Mouse (Mus musculus): Measurements from ENCODE around the gene Pnpla7.

The Pnpla7 gene

DNA sequence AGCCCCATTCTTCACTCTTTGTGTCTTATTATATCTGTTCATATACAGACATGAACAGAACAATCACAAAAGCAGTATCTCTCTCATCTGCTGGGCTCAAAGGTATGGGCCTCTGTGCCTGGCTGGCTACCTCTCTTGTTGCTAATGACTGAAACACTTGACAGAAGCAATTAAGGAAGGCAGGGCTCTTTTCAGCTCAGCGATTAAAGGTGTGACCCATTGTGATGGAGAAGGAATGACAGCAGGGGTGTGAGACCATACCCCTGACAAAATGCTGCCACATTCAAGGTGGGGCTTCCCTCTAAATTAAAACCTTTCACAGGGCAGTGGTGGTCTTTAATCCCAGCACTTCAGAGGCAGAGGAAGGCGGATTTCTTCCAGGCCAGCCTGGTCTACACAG is 11.9 kb downstream of the Pnpla7 start:
- no peak for DNase-seq (ENCODE audit: low read depth, low spot score)

DNA sequence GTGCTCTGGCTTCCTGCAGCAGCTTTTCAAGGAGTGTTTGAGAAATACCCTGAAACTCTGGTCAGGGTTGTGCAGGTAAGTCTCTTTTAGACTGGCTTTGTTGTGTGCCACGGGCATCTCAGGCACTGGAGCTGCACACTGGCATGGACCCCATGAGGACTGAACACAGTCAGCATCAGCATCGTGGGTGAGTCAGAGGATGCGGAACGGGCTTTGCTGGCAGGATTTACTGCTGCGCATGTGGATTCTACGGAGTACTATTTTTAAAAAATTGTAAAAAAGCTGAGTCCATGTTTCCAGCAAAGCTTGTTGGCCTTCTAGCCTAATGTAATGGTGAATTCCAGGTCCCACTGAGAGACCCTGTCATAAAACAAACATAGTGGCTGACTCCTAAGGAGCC is 19.5 kb downstream of the Pnpla7 start:
- no peak for DNase-seq (ENCODE audit: low read depth, low spot score)

DNA sequence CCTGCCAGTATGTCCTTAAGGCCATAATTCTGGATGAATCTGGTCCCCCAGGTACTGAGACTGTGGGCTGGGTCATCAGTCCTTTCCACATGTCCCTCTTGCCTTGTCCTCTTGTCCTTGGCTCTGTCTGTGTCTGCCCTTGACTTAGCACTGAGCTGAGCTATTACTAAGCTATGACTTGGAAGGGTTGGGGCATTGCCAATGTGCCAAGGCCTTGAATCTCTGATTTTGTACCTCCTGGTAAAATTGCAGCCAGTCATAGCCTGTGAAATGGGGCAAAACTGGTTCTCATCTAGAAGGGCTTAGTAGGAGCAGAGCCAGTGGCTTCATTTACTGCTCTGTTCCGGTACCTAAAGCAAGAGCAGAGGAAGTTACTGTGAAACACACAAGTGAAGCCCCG is 20.6 kb downstream of the Pnpla7 start:
- DNase-seq (ENCODE audit: low read depth, low spot score): no peak

DNA sequence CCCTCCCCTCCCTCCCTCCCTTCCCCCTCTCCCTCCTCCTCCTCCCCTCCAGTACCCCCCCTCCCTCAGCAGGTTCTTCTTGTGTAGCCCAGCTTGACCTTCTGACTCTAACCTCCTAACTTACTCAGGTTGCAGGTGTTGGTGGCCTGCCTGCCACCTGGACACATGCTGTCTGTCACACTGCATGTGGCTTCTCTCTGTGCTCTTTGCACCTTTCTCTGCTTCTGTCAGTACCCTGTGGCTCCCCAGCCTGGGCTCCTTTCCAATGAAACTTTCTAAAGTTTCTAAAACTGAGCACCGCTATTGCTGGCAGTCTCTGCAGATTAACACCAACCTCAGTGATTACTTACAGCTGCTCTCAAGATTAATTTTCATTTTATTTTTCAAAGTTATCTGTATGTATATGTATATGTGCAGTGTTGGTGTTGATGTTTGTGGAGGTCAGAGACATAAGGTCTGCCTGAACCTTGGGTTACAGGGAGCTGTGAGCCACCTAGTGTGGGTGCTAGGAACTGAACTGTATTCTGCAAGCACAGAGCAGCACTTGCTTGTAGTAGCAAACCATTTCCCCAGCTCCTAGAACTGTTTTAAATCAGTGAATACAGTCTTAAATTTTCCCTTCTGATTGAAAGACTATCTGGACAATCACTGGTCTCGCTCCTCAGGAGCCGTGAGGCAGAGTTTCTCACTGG is 24.9 kb downstream of the Pnpla7 start:
- no peak for DNase-seq (ENCODE audit: low read depth, low spot score)

DNA sequence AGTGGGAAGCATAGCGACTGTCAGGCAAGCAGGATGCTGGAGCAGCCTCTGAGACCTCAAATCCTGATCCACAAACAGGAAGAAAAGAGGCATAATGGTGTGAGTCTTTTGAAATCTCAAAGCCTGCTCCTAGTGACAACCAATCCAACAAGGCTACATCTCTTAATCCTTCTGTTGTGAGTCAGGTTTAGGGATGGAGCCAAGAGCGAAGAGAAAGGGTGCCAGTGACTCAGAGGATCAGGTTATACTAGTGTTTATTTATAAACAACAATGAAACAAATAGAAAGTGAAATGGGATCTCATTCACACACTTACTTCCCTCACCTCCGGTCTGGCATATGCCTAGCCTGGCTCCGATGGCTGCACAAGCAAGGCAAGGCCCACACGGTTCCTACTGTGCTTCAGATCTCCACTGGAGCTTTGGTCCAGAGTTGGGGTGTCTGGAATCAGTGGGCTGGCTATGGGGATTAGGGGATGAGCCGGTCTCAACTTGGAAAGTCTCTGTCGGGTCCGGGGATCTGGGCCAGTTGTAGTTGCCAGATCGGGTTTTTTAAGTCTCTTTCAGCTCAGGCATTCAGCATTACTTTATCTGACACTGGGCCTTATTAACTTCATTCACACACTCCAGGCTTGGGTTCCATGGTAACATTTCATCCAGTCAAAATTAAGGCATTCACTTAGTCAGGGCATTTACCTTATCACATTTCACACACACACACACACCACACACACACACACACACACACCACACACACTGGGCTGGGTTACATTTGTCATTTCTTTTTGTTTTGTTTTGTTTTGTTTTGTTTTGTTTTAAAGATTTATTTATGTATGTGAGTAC is 28.3 kb downstream of the Pnpla7 start:
- no peak for DNase-seq (ENCODE audit: low read depth, low spot score)

- no peak for DNase-seq (ENCODE audit: low read depth, low spot score)
Observed at GRCm38 (mm10) chr2:25006767-25007166, 30.9 kb downstream of the Pnpla7 start.

GRCm38 (mm10) chr2:25008250-25008649 is 32.4 kb downstream of the Pnpla7 start:
- DNase-seq (ENCODE audit: low read depth, low spot score): peak; percentile 57

DNA sequence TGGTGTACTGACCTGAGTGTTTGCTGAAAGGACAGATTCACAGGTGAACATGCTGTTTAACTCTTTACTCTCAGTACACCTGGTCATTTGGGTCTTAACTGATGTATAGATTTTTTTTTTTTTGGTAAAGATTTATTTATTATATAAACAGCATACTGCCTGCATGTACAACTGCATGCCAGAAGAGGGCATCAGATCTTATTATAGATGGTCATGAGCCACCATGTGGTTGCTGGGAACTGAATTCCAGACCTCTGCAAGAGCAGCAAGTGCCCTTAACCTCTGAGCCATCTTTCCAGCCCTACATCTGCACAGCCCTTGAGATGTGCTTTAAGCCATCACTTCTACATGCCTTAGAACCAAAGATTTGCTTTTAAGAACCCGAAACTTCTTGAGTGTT is 46.8 kb downstream of the Pnpla7 start:
- DNase-seq (ENCODE audit: low read depth, low spot score): peak; percentile 27

DNA sequence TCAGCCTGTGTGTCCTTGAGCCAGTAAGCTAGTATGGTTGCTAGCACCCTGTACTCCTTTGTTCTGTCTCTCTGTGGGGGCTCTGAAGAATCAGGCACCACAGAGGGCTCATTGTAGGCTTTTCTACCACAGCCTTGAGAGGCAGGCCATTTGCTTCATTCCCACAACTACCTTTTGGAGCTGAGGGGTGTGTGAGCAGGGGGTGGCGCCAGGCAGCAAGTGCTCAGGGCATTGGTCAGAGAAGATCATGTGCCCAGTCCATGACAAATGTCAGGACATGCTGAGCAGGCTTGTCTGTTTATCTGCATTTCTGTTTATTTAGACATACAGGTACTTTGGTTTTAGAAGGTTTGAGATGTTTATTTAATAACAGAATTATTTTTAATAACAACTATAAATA is 49.3 kb downstream of the Pnpla7 start:
- DNase-seq (ENCODE audit: low read depth, low spot score): no peak

GRCm38 (mm10) chr2:25034994-25035393 is 59.2 kb downstream of the Pnpla7 start:
- peak; percentile 36 for DNase-seq (ENCODE audit: low read depth, low spot score)

DNA sequence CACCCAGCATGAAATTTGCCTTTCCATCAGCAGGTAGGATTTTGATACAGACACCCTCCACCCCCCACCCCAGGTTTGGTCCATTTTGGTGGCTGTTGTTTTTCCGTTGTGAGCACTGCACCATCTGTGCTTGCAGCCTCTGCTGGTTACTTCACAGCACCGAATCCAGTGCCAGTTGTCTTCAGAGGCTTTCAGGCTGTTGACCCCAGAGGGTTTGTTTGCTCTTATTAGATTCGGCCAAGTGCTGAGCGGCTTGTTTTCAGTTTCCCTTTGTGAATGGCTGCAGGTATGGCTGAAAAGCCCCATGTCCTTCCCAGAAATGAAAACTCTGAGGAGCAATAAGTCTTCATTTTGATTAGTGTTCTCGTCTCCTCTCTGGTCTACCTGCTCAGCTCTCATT is 64.3 kb downstream of the Pnpla7 start:
- no peak for DNase-seq (ENCODE audit: low read depth, low spot score)

- DNase-seq (ENCODE audit: low read depth, low spot score): no peak
Observed at GRCm38 (mm10) chr2:25050921-25051320, 75.1 kb downstream of the Pnpla7 start.

- no peak for DNase-seq (ENCODE audit: low read depth, low spot score)
Observed at GRCm38 (mm10) chr2:25051450-25051849, 75.6 kb downstream of the Pnpla7 start.

GRCm38 (mm10) chr2:25053101-25053500 is 77.3 kb downstream of the Pnpla7 start:
- no peak for DNase-seq (ENCODE audit: low read depth, low spot score)

- peak; percentile 87 for DNase-seq (ENCODE audit: low read depth, low spot score)
Observed at GRCm38 (mm10) chr2:25054221-25055067, 78.6 kb downstream of the Pnpla7 start, which contains the start of gene Nsmf. TSS of gene Nsmf (plus strand) at chr2:25054355.

DNA sequence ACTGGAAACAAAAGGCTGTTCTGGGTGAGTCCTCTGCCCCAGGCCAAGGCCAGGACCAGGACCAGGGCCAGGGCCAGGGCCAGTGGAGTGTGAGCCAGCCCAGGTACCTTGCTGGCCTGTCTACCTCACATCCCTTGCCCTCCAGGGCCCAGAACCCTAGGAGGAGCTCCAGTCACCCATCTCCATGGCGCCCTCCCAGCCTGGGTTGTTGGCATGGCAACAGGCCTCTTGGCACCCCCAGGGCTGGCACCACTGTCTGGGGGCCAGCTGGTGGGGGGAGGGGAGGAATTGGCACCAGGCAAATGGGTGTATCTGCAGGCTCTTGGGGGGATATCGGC is 79.2 kb downstream of the Pnpla7 start:
- peak; percentile 23 for DNase-seq (ENCODE audit: low read depth, low spot score)

- no peak for DNase-seq (ENCODE audit: low read depth, low spot score)
Observed at GRCm38 (mm10) chr2:25055409-25056155, 79.7 kb downstream of the Pnpla7 start.

DNA sequence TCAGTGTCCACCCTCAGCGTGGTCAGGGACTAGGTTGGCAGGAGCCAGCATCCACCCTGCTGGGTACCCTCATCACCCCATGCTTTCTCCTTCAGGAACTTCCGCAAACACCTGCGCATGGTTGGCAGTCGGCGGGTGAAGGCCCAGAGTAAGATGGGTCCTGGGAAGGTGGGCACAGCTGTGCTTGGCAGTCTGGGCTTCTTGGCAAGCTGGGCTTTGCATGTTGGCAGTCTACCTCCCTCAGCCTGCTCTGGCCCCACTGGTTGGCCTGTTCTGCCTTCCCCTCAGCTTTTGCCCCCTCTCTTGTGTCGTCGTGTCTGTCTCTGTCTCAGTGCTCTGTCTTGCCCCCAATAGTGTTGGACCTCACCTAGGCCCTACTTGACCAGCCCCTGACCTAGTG is 83.1 kb downstream of the Pnpla7 start:
- DNase-seq (ENCODE audit: low read depth, low spot score): no peak

DNA sequence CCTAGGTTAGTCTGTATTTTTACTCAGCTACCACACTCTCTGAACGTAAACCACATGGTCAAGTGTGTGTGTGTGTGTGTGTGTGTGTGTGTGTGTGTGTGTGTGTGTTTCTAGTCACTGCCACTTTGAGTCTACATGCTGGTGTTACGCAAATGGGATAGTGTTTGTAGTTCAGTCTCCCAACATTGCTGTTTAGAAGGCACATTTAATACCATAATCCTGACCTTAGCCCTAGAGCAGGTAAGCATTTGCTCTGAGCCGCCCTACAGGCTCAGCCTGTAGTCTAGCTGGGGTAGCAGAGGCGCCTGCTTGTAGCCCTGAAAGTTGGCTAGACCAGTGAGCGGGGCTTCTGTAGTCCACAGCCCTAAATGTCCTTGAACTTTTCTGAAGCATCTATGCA is 87.7 kb downstream of the Pnpla7 start:
- DNase-seq (ENCODE audit: low read depth, low spot score): no peak

DNA sequence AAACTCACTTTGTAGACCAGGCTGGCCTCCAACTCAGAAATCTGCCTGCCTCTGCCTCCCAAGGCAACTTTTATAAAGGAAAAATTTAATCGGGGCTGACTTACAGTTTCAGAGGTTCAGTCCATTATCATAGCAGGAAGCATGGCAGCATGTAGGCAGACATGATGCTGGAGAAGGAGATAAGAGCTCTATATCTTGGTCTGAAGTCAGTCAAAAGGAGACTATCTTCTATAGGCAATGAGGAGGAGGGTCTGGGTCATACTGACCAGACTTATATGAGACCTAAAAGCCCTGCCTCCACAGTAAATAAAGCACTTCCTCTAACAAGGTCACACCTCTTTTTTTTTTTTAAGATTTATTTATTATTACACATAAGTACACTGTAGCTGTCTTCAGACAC is 88.5 kb downstream of the Pnpla7 start:
- no peak for DNase-seq (ENCODE audit: low read depth, low spot score)

DNA sequence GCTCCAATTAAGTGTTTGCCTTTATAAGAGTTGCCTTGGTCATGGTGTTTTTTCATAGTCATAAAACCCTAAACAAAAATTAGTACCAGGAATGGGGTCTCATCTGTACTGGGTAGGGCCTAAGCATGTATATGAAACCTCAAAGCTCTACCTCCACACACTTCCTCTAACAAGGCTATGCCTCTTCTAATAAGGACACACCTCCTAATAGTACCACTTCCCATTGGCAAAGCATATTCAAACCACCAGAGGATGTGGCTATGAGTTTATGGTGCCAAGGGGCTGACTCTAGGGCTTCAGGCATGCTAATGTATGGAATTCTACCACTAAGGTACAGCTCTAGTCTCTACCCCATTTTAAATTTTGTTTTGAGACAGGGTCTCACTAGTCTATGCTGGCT is 89.7 kb downstream of the Pnpla7 start:
- no peak for DNase-seq (ENCODE audit: low read depth, low spot score)

GRCm38 (mm10) chr2:25066552-25066951 is 90.7 kb downstream of the Pnpla7 start:
- peak; percentile 42 for DNase-seq (ENCODE audit: low read depth, low spot score)
